Mouse (Mus musculus) small intestine, adult 10 weeks (tissue): ENCODE results near the gene Mageb4. TPM values are rescaled to one million over a fixed set of nuclear protein-coding genes. Genes with fewer than 3 reads are reported as not detected.

Experiments used
- polyA plus RNA-seq: library from polyadenylated mRNA; stranded (reverse); fragments of 350-450 nt; fragmentation: Illumina TruSeq; extraction: RNeasy Lipid Tissue Mini Kit (QIAGEN cat#74804); gene quantifications from one replicate; pipeline ENCODE4 v1.2.3, GENCODE M21; 2014; ENCODE audit warnings: low replicate concordance

Mageb4 gene
- not detected for polyA plus RNA-seq

DNA sequence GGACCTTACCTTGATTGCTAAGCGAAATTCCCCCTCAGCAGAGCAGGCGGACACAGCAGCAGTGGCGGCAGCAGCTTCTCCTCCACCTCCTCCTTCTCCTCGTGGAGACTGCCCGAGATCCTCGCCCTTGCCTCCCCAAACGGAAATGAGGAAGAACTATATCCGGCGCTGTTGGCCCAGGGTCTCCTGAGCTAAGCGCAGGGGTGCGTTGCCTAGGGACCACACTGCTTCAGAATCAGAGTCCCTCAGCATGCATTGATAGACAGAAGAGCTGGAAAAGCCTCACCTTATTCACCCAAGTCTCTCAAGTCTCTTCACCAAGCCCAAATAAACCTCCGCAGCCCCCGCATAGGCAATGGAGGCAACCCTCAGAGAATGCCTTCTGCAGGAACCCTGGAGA, at the start of gene Mageb4:
Gene Mageb4 (minus strand): TSS at position 101 of the 400 bp plus-strand sequence.

Other genes with a start within 250 kb of the Mageb4 start
- not detected for gene Nr0b1, start 113.3 kb downstream of the Mageb4 start, polyA plus RNA-seq